Mouse (Mus musculus): ENCODE data around the gene Hdac9.

Gene Hdac9

DNA sequence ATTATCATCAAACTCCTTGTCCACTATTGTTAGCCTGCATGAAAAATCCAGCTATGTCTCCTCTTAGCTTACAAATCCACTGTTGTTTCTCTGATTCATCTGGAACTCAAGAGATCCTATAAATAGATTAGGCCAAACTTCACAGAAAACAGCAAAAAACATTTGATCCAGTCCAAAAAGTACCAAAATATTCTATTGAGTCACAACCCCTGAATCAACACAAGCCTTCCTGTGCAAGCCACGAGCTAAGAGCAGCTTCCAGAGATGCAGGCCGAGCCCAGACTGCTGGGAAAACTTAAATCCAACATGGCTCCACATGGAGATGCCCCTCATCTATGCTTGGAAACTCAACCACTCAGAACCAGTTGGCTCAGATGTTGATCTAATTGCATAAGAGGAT, 113.2 kb downstream of the Hdac9 start:
- DNase-seq: no peak

- no peak for DNase-seq
Observed at GRCm38 (mm10) chr12:34802308-34802707, 114.6 kb downstream of the Hdac9 start.

GRCm38 (mm10) chr12:34801752-34802151, 115.1 kb downstream of the Hdac9 start:
- DNase-seq: no peak

- no peak for DNase-seq
Observed at GRCm38 (mm10) chr12:34797389-34797788, 119.5 kb downstream of the Hdac9 start.

DNA sequence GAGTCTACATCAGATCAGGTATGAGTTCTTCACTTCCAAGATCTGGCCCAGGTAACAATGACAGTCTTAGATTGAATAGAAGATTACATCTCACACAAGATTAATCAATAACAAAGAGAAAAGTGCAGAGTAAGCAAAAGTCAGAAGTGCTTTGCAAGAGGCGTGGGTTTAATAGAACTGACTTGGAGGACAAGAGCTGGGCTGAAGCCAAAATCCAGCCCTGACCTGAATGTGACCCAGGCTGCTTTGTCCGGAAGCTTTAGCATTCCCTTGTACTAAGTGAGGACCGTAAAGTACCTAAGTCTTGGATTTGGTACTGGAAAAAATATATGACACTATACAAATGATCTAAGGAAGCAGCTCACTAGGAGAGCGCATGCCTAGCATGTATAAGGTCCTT, 121.4 kb downstream of the Hdac9 start:
- DNase-seq: no peak

DNA sequence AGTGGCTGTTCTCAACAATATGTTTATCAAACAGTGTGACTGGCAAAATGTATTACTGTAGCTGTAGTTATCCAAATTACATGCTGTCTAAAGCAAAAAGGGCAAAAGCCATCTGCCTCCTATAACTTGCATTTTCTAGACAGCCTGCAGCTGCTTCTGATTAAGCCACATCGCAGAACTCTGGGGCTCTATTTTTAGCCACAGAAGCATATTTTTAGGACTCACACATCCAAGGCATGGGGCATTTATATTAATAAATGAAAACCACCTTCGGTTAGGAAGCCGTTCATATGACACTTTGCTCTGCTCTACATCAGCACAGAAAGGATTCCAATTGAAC, 124.8 kb downstream of the Hdac9 start:
- no peak for DNase-seq

DNA sequence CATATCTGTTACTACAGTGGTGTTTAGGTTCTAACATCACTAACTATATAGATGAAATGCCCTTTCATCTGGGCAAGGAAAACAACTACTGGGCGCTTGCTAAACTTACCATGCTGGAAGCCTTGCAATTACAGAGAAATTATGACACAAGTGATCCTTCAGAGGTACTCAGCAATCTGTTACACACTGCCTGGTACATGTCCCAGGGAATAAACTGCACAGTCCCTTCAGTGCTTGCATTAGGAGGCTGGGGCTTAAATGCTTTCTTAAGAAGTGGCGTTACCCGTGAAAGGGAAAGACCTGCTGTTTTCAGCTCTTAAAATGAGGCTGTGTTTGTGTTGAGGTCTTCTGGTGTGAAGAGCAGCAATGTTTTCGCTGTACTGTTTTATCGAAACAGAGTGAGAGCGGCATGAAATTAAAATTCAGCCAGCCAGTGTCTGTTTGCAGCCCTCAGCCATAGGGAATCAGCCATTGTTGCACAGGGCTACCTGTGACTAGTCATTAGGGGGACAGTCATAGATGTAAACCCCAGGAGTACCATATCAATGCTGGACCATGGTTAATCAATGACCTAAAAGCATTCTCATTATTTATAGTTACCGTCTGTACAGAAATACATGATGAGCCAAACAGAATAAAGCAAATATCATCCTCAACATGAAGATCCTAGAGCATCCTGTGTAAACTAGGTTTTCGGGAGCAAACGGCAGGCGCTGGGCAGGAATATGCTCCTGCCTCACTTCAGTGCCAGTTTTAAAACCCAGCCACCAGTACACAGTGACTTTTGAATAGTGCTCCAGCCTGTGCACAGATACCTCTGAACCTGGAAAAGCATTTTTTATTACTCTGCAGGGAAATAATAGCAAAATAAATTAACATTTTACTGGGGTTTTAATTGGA, 125.4 kb downstream of the Hdac9 start:
- DNase-seq: no peak

DNA sequence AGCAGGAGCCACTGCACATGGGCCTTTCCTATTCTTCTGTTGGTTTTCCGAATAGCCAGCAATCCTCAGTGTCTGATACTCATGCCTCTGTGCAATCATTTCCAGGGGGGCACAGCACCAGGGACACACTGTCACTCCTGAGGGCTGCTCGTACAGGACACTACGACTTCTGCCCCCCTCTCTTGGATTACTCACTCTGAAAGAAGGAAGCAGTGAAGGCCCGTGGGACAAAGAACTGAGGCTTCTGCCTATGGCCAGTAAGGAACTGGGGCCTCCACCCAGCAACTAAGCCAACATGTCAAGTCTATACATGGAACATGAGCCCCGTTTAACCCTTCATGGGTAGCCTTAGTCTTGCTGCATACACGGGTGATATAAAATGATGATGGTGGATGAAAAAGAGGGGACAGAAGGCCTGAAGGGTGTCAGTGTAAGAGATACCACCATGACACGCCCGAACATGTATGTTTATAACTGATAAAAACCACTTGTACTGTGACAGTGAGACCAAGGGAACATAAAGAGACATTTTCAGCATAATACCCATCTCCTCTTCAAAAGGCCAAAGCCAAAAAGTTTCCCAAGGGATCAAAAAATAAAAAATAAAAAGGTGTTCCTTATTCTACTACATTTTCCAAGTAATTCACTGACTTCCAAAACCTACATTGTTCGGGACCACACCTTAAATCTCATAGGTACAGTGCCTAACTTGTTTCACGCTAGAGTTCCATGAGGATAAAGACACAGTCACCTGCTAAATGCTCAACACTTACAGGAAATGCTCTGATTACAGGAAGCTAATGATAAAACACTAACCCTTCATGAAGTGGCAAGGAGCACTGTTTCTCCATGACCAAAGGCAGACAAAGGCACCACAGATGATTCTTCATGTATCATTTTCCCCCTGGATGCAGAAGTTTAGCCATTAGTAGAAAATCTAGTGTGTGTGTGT, 127.6 kb downstream of the Hdac9 start:
- DNase-seq: no peak

DNA sequence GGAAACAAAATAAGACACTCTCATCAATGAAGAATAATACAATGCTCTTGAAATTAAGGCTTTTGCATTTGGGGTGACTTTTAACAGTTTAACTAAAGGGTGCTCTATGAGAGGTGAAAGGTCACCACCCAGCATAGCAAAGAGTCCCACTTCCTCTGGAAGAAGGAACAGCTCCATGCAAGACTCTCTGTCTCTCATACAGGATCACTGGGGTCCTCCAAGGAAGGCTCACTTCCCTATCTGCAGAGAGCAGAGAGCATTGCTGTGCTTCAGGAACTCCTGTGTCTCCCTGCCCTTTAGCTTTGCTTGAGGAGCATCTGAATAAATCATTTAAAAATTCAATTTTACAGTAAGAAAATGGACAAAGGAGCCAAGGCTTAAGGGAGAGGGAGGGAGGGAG, 129.5 kb downstream of the Hdac9 start:
- DNase-seq: no peak

DNA sequence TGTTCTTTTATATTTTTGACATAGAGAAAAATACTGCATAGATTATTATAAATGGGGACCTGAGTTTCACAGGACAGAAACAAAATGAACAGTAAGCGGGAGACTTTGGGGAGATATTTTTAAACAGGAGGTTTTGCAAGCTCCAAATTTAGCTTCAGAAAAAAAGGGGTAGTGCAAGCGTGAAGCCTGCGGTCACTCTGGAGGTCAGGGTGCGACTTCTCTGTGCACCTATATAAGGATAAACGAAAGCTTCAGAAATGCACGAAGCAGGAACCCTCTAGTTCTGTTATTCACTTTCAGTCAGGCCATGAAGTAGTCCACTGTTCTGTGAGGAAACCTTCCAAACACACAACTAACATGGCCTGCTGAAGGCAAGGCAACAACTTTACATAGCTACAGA, 133.3 kb downstream of the Hdac9 start:
- no peak for DNase-seq

DNA sequence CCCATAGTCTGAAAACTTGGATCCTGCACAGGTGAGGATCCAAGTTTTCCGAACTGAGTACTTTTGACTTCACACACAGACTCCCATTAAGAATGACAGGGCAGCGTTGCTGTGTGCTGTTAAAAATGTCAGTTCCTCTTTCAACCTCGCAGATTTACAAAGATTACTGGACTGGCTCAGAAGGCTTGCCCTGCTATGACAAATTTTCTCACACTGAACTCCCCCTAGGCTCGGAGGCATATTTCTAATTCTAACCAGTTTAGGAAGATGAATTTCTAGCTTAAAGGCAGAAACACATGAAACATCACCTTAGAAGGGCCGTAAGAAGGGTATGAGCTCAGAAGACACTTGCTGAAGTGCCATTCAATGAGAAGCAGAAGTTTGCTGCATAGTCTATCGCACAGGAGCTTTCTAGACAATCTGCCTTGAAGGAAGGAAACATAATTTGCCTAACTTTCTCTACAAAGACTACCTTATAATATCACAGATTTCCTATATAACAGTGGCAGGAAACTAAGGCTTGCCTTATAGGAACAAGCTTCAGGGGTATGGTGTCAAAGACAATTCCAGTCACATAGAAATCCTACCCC, 137.4 kb downstream of the Hdac9 start:
- DNase-seq: no peak

DNA sequence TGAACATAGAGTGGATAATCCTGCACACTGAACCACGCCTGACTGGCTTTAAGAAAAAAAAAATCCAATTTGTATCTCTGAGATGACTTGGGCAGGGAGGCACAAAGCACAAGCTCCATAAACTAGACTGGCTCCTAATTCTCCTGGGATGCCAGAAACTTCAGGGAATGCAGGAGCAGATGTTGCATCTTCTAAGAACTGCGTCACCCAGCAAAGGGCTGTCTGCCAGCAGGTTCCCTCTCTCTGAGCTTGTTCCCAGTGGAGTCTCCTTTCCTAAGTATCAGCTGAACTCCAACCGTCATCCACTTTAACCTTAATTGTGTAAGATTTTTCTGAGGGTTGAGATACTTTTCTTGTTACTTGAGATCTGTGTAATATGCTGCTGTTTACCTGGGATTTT, 140.7 kb downstream of the Hdac9 start:
- no peak for DNase-seq

- DNase-seq: no peak
Observed at GRCm38 (mm10) chr12:34774071-34774470, 142.8 kb downstream of the Hdac9 start.

DNA sequence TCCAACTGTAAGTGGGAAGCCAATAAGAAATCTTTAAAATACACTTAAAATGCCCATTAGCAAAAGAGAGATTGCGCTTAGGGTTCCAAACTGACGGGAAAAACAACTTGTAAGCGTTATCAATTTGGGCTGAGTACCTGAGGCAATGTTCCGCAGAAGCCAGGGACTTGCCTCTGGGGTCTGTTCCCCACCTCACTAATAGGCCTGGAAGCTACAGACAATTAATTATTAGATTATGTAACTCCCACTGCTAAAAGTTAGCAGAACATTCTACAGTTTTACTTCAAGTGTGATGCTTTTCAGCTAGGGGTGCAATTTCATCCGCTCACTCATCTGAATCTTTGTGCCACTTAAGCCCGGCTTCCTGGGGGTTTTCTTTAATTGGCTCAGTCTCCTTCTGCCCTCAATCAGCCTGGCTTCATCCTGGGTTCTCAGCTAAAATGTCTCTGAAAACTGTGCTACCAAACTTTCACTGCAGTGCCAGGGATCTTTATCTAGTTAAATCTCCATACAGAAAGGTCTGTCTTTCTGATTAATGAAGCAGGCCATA, 149.6 kb downstream of the Hdac9 start:
- DNase-seq: no peak

DNA sequence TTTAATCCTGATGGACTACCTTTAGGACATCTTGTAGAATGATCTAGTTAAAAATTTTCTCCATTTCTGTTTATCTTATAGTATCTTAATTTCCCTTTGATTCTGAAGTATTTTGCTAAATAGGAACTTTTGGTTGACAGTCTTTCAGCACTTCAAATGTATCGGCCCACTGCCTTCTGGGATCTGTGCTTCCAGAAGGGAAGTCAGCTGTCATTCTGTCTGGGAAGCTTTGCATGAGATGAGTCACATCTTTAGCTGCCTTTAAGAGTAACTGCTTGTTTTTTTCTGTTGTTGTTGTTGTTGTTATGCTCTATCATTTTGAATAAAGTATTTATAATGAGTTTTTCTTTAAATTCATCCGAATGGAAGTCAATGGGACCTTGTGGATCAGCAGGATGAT, 169.6 kb downstream of the Hdac9 start:
- no peak for DNase-seq

GRCm38 (mm10) chr12:34725204-34725603, 191.7 kb downstream of the Hdac9 start:
- no peak for DNase-seq

DNA sequence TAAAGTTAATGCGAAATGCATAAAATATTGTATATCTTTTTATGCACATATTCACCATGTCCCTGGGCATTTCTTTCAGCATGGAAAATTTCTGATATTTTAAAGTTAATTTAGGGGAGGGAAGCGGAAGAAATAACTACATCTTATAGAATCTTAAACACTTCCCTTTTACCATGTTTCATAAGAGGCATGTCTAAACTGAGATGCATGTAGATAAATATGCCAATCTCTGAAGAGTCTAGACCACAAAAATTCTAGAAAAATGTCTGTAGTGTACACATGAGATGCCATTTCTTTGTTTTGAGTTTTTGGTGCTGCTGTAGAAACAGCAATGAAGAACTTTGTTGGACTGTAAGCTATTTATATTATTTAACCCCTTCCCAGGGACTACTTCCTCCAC, 192.6 kb downstream of the Hdac9 start:
- no peak for DNase-seq

DNA sequence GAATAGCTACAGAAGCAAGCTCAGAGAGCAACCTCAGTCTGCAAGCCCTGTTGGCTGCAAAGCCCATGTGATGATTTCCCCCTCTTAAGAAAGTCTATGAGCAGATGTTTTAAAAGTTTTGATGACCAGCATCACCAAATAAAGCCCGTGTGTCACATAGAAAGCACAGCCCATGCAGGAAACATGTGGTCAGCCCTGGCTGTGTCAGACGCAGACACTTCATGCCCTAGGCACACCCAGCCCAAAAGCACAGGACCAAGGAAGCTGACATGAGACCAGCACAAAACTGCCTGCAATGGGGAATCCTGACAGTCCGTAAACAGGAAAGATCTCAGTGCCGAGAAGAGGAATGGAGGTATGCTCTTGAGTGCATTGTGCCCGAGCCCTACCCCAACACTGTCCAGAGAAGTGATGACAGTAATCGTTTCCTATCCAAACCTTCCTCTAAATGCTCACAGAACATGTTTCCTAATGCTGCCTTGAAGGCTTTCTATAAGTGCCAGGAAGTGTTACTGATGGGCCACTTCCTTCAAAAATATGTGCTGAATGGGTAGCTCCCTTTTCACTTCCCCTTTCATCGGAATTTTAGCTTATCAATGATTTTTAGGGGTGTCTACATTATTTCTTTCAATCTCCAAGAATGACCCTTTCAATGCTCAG, 193.9 kb downstream of the Hdac9 start:
- no peak for DNase-seq

DNA sequence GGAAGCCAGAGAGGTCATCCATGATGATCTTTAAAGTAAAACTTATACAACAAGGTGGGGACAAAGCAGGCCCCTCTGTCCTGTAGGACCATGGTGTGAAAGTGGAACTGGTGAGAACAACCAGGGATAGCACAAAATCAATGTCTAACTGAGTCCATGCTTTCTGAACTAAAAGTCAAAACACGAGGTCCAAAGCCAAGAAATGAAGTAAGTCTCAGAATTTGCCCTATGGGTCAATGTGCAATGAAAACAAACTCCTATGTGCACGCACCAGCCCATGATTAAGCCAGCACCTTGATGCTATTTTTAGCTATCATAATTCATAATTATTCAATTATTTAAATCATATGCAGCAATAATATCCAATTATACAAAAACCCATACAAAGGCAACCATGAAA, 196.0 kb downstream of the Hdac9 start:
- DNase-seq: no peak

DNA sequence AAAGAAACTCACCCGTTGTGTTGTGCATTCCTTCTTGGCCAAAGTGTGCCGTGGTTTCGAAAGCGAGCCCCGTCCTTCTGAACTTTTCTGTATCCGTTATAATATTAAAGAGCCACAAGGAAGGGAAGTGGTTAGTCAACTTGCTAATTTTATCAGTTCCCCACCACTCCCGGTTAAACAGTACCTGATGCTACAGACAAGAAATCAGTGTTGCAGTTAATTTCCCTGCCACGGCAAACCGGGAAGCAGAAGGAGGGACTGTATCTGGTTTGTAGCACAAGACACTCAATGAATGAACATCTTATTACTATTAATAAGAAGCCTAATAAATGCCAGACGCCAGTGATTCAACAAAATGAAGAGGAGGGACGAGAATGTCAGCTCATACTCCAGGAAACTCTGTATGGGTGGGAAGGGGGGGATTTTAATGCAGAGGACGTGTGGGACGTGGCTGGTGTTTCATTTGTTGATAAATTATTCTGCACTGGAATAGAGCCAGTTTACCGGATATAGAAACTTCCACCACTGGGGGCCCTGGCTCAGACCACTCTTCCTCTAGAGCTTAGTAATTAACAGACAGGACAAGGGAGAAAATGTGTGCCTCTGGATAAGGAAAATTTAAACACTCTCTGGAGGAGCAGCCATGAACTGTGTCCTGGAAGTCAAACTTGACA, 202.5 kb downstream of the Hdac9 start:
- DNase-seq: no peak

- no peak for DNase-seq
Observed at GRCm38 (mm10) chr12:34697981-34698380, 218.9 kb downstream of the Hdac9 start.

DNA sequence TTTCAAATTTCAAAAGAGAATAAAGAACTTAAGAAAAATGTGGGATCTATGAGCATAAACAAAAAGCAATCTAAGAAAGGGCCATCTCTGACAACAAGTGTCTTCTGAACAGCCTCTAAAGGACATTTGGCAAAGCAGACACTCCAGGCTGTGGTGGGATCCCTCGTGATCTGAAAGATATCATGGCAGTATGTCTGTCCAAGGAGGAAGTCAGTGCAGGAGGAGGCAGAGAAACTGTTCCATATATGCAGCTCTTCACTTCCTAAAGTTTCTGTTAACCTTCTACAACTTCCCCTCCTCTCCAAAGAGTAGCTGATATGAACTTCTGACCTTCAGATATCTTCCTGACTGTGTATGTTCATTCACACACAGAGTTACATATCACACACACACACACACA, 220.2 kb downstream of the Hdac9 start:
- no peak for DNase-seq

All from cerebellum, postnatal 14 days (tissue).